Mouse (Mus musculus): ENCODE measurements around the gene Slc30a4. TPM values are rescaled to one million over a fixed set of nuclear protein-coding genes. Genes with fewer than 3 reads are reported as not detected.
A peak's percentile ranks its signal among the peaks of the same experiment; 100 is the strongest.

Slc30a4 gene
- polyA plus RNA-seq, 1 experiment from 2014 or later, result 17.2 TPM

DNA sequence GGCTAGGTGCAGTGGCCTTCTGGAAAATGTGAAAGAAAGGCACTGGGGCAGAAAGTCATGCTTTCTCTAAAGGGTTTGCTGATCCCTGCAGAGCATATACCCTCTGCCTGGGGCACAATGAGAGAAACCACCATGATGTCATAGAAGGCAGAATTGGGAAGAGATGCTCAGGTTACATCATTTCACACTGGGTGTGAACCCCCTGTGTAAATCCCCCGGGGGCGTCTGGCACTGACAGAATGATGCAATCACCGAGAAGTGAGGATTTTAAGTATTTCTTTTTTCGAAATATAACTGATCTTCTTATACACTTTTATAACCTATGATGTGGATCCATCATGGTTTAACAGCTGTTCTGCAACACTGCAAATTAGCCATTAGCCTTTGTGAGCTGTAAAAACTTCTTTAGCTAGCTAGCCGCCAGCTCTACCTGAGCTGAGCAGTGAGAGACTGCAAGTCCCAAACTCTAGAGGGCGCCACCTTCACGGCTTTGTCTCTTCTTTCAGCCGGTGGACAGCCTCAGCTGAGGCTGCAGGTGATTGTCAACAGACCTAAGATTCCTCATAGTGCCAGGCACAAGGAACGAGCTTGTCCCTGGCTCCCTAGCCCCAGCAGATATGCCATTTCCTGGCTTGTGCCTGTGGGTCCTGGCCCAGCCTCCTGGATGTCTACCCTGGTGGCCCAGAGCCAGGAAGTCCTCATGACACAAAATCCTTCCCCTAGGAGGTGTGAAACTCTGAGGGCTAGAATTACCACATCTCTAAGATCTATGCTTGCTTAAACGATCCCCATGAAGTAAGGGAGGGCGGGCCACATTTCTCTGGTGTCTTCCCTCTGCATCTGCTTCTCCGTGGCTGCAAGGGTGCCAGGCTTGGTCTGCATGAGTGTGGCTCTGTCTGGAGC lies 36.2 kb downstream of the Slc30a4 start:
- Histone ChIP-seq H3K27me3 (replicated peaks; ENCODE audit: control insufficient read depth, insufficient read depth, low read length) (no peaks in the 10 kb centered on the region), H3K9me3 (ENCODE audit: control insufficient read depth, low read length) (no peaks in the 10 kb centered on the region), H3K36me3 (ENCODE audit: control insufficient read depth, insufficient read depth, low read length) (no peaks in the 10 kb centered on the region), H3K4me3 (ENCODE audit: low read depth, low read length) (no peak overlapping the region), H3K4me1 (ENCODE audit: control insufficient read depth, insufficient read depth, low read length) (no peaks in the 10 kb centered on the region), H3K27ac (replicated peaks; ENCODE audit: low read depth, low read length) (no peak overlapping the region), H3K9ac (ENCODE audit: low read depth, low read length) (no peak overlapping the region), H3K4me2 (ENCODE audit: low read depth, low read length) (no peak overlapping the region)
- WGBS, result 37% methylated on average over 12 of the region's 12 CpGs
- ATAC-seq (ENCODE audit: low read depth) (peak; percentile 53; the same call in 1 of the 2 replicates), DNase-seq (ENCODE audit: low spot score) (peak; percentile 45)

GRCm38 (mm10) chr2:122665253-122665972 lies 37.0 kb downstream of the Slc30a4 start:
- Histone ChIP-seq H3K4me3 (ENCODE audit: low read depth, low read length) (no peak overlapping the region), H3K4me1 (ENCODE audit: control insufficient read depth, insufficient read depth, low read length) (no peaks in the 10 kb centered on the region), H3K4me2 (ENCODE audit: low read depth, low read length) (no peak overlapping the region), H3K9me3 (ENCODE audit: control insufficient read depth, low read length) (no peaks in the 10 kb centered on the region), H3K36me3 (ENCODE audit: control insufficient read depth, insufficient read depth, low read length) (no peaks in the 10 kb centered on the region), H3K27me3 (replicated peaks; ENCODE audit: control insufficient read depth, insufficient read depth, low read length) (no peaks in the 10 kb centered on the region), H3K9ac (ENCODE audit: low read depth, low read length) (no peak overlapping the region), H3K27ac (replicated peaks; ENCODE audit: low read depth, low read length) (no peak overlapping the region)
- WGBS, result 53% methylated on average over 6 of the region's 6 CpGs
- DNase-seq (ENCODE audit: low spot score) (no peak), ATAC-seq (ENCODE audit: low read depth) (no peak)

DNA sequence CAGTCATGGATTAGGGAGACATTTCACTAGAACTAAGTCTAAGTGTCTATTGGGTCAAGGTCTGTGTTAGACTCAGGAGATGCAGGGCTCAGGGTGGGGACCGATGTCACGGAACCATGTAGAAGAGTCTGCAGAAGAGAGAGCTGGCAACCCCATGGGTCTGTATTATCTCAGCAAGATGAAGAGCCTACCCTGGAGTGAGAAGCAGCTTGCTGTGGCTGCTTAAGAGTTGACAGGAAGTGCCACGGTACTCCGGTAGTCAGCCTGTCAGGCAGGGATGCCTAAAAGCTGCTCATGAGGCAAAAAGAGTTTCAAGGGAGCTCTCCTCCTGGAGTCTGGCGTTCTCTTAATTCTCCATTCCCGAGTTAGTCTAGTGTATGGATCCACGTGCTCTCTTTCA lies 42.6 kb downstream of the Slc30a4 start:
- ATAC-seq (ENCODE audit: low read depth) (no peak), DNase-seq (ENCODE audit: low spot score) (no peak)
- Histone ChIP-seq H3K9ac (ENCODE audit: low read depth, low read length) (no peak overlapping the region), H3K27ac (replicated peaks; ENCODE audit: low read depth, low read length) (no peak overlapping the region), H3K36me3 (ENCODE audit: control insufficient read depth, insufficient read depth, low read length) (no peaks in the 10 kb centered on the region), H3K4me2 (ENCODE audit: low read depth, low read length) (no peak overlapping the region), H3K4me1 (ENCODE audit: control insufficient read depth, insufficient read depth, low read length) (no peaks in the 10 kb centered on the region), H3K27me3 (replicated peaks; ENCODE audit: control insufficient read depth, insufficient read depth, low read length) (0 out of 2 replicates have a peak, but pooled peaks cover 2% of the 10 kb centered on the region), H3K9me3 (ENCODE audit: control insufficient read depth, low read length) (no peaks in the 10 kb centered on the region), H3K4me3 (ENCODE audit: low read depth, low read length) (no peak overlapping the region)
- 82% methylated on average over 7 of the region's 7 CpGs for WGBS

GRCm38 (mm10) chr2:122657707-122658524 lies 44.5 kb downstream of the Slc30a4 start:
- ATAC-seq (ENCODE audit: low read depth), result no peak

GRCm38 (mm10) chr2:122656767-122657166 lies 45.7 kb downstream of the Slc30a4 start:
- Histone ChIP-seq H3K4me3 (ENCODE audit: low read depth, low read length) (no peak overlapping the region), H3K36me3 (ENCODE audit: control insufficient read depth, insufficient read depth, low read length) (no peaks in the 10 kb centered on the region), H3K27ac (replicated peaks; ENCODE audit: low read depth, low read length) (no peak overlapping the region), H3K9ac (ENCODE audit: low read depth, low read length) (no peak overlapping the region), H3K9me3 (ENCODE audit: control insufficient read depth, low read length) (no peaks in the 10 kb centered on the region), H3K27me3 (replicated peaks; ENCODE audit: control insufficient read depth, insufficient read depth, low read length) (0 out of 2 replicates have a peak, but pooled peaks cover 2% of the 10 kb centered on the region), H3K4me1 (ENCODE audit: control insufficient read depth, insufficient read depth, low read length) (no peaks in the 10 kb centered on the region), H3K4me2 (ENCODE audit: low read depth, low read length) (no peak overlapping the region)
- ATAC-seq (ENCODE audit: low read depth) (no peak), DNase-seq (ENCODE audit: low spot score) (no peak)
- 77% methylated on average over 9 of the region's 9 CpGs for WGBS

More at GRCm38 (mm10) chr2:122657707-122658524, 44.5 kb downstream of the Slc30a4 start:
- DNase-seq (ENCODE audit: low spot score), result no peak
- H3K4me2 ChIP-seq (ENCODE audit: low read depth, low read length), result no peak overlapping the region
- H3K9me3 ChIP-seq (ENCODE audit: control insufficient read depth, low read length), result no peaks in the 10 kb centered on the region
- no peaks in the 10 kb centered on the region for H3K36me3 ChIP-seq (ENCODE audit: control insufficient read depth, insufficient read depth, low read length)
- 77% methylated on average over 11 of the region's 11 CpGs for WGBS
- no peak overlapping the region for H3K27ac ChIP-seq (replicated peaks; ENCODE audit: low read depth, low read length)
- no peak overlapping the region for H3K4me3 ChIP-seq (ENCODE audit: low read depth, low read length)
- no peaks in the 10 kb centered on the region for H3K4me1 ChIP-seq (ENCODE audit: control insufficient read depth, insufficient read depth, low read length)
- no peak overlapping the region for H3K9ac ChIP-seq (ENCODE audit: low read depth, low read length)
- H3K27me3 ChIP-seq (replicated peaks; ENCODE audit: control insufficient read depth, insufficient read depth, low read length), result 0 out of 2 replicates have a peak, but pooled peaks cover 2% of the 10 kb centered on the region

GRCm38 (mm10) chr2:122656052-122656451 lies 46.4 kb downstream of the Slc30a4 start:
- 53% methylated on average over 2 of the region's 2 CpGs for WGBS
- Histone ChIP-seq H3K27ac (replicated peaks; ENCODE audit: low read depth, low read length) (no peak overlapping the region), H3K36me3 (ENCODE audit: control insufficient read depth, insufficient read depth, low read length) (no peaks in the 10 kb centered on the region), H3K4me2 (ENCODE audit: low read depth, low read length) (no peak overlapping the region), H3K4me1 (ENCODE audit: control insufficient read depth, insufficient read depth, low read length) (no peaks in the 10 kb centered on the region), H3K27me3 (replicated peaks; ENCODE audit: control insufficient read depth, insufficient read depth, low read length) (0 out of 2 replicates have a peak, but pooled peaks cover 2% of the 10 kb centered on the region), H3K9ac (ENCODE audit: low read depth, low read length) (no peak overlapping the region), H3K9me3 (ENCODE audit: control insufficient read depth, low read length) (no peaks in the 10 kb centered on the region), H3K4me3 (ENCODE audit: low read depth, low read length) (no peak overlapping the region)
- DNase-seq (ENCODE audit: low spot score) (no peak), ATAC-seq (ENCODE audit: low read depth) (no peak)

- H3K36me3 ChIP-seq (ENCODE audit: control insufficient read depth, insufficient read depth, low read length), result no peaks in the 10 kb centered on the region
- DNase-seq (ENCODE audit: low spot score), result no peak
- no peak overlapping the region for H3K4me3 ChIP-seq (ENCODE audit: low read depth, low read length)
- no peak overlapping the region for H3K9ac ChIP-seq (ENCODE audit: low read depth, low read length)
- H3K4me1 ChIP-seq (ENCODE audit: control insufficient read depth, insufficient read depth, low read length), result no peaks in the 10 kb centered on the region
- no peak for ATAC-seq (ENCODE audit: low read depth)
- H3K27me3 ChIP-seq (replicated peaks; ENCODE audit: control insufficient read depth, insufficient read depth, low read length), result 0 out of 2 replicates have a peak, but pooled peaks cover 2% of the 10 kb centered on the region
- H3K27ac ChIP-seq (replicated peaks; ENCODE audit: low read depth, low read length), result no peak overlapping the region
- 53% methylated on average over 17 of the region's 17 CpGs for WGBS
- H3K9me3 ChIP-seq (ENCODE audit: control insufficient read depth, low read length), result no peaks in the 10 kb centered on the region
- H3K4me2 ChIP-seq (ENCODE audit: low read depth, low read length), result no peak overlapping the region
Observed at GRCm38 (mm10) chr2:122652096-122653084, 50.1 kb downstream of the Slc30a4 start.

All from embryonic facial prominence, embryonic 14.5 days (tissue).